Mouse (Mus musculus) limb, embryonic 11.5 days (tissue): ENCODE measurements around the gene Gm8914. TPM values are rescaled to one million over a fixed set of nuclear protein-coding genes. Genes with fewer than 3 reads are reported as not detected.
"Not testable (repeated sequence)": the region's sequence is repeated elsewhere in the genome, so short reads cannot be mapped to it uniquely, and the experiment has no call there.

Experiments
- ATAC-seq: fragments of 200-750 bp; cut with Nextera tagmentation; 2 replicates; pipeline ENCODE4 v1.8.0; 2017; ENCODE audit warnings: low read depth; ENCODE audit not compliant: insufficient number of reproducible peaks, low FRiP score, low TSS enrichment
- DNase-seq: peaks from one replicate; pipeline ENCODE4 v3.0.0-alpha.2; 2015; ENCODE audit warnings: low spot score
- H3K27ac ChIP-seq: fragments of 300-500 bp; sonication (generic); replicated peaks from 2 replicates; pipeline ENCODE4 v1.5.1; 2014; ENCODE audit warnings: low read depth, mild to moderate bottlenecking, low read length
- H3K27me3 ChIP-seq: fragments of 300-500 bp; sonication (generic); 2 replicates; pipeline ENCODE4 v1.6.1; 2014; ENCODE audit warnings: mild to moderate bottlenecking, low read length, mixed read lengths; ENCODE audit not compliant: control insufficient read depth, insufficient read depth
- H3K36me3 ChIP-seq: fragments of 300-500 bp; sonication (generic); 2 replicates; pipeline ENCODE4 v1.6.1; 2014; ENCODE audit warnings: mild to moderate bottlenecking, low read length, moderate library complexity, mixed read lengths; ENCODE audit not compliant: control insufficient read depth, insufficient read depth
- H3K4me1 ChIP-seq: fragments of 300-500 bp; sonication (generic); 2 replicates; pipeline ENCODE4 v1.6.1; 2014; ENCODE audit warnings: low read length, mixed read lengths; ENCODE audit not compliant: control insufficient read depth, insufficient read depth
- H3K4me2 ChIP-seq: fragments of 300-500 bp; sonication (generic); 2 replicates; pipeline ENCODE4 v1.6.1; 2014; ENCODE audit warnings: low read depth, mild to moderate bottlenecking, moderate library complexity; ENCODE audit not compliant: severe bottlenecking
- H3K4me3 ChIP-seq: fragments of 300-500 bp; sonication (generic); 2 replicates; pipeline ENCODE4 v1.5.1; 2014; ENCODE audit warnings: low read depth, low read length
- H3K9ac ChIP-seq: fragments of 300-500 bp; sonication (generic); 2 replicates; pipeline ENCODE4 v1.6.1; 2014; ENCODE audit warnings: mild to moderate bottlenecking, low read length
- H3K9me3 ChIP-seq: fragments of 300-500 bp; sonication (generic); 2 replicates; pipeline ENCODE4 v1.6.1; 2016; ENCODE audit warnings: low read length; ENCODE audit not compliant: control insufficient read depth
- WGBS: fragments of 180-500 bp; shearing (Covaris S2); extraction: QIAGEN DNeasy Blood & Tissue Kit; methylation state at CpG from one replicate; pipeline ENCODE4 v1.1.7; 2014; 5-methylcytosine and 5-hydroxymethylcytosine counted together
- polyA plus RNA-seq: library from polyadenylated mRNA; unstranded; fragments of >200 nt; fragmentation: Nextera tagmentation; extraction: Ambion mirVana; gene quantifications from 2 replicates; pipeline ENCODE4 v1.2.1, GENCODE M21; 2014

Gm8914 gene
- not detected in 2 replicates for polyA plus RNA-seq

DNA sequence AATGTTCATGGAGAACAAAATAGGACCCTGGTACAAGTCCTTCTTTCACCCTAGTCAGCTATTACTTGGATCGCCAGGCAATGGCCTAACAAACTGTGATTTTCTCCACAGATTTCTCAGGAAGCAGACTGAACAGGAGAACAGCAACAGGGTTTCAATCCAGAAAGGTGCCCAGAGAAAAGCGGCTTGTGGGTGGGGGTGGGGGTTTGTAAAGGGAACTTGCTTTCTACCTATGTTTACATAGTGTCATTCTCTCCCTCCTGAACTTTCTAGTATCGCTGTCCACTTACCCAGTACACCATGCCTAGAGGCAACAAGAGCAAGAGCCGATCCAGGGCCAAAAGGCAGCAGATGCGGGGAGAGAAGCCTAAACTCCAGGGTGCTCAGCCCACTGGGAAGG, at the start of gene Gm8914:
TSS of gene Gm8914 (plus strand) at position 301 of the 400 bp plus-strand sequence.
- not testable (repeated sequence) for H3K36me3 ChIP-seq

More for the DNA sequence above, at the start of gene Gm8914:
- H3K4me3 ChIP-seq, ATAC-seq, H3K27me3 ChIP-seq, DNase-seq, H3K9me3 ChIP-seq, H3K27ac ChIP-seq, H3K4me1 ChIP-seq, H3K9ac ChIP-seq, H3K4me2 ChIP-seq: not testable (repeated sequence)
- no CpG with 5 or more reads among the region's 5 CpGs for WGBS

Other genes with a start within 250 kb of the Gm8914 start
- not detected in 2 replicates for gene Mageb2, start 148.4 kb upstream of the Gm8914 start, polyA plus RNA-seq
- not detected in 2 replicates for gene Gm5072, start 87.6 kb upstream of the Gm8914 start, polyA plus RNA-seq
- not detected in 2 replicates for gene 1700084M14Rik, start 95.8 kb downstream of the Gm8914 start, polyA plus RNA-seq
- gene Gm14781, start 152.1 kb downstream of the Gm8914 start, polyA plus RNA-seq = not detected in 2 replicates